Mouse (Mus musculus) myocyte (in vitro differentiated cells): Measurements from ENCODE around the gene Cyp4f37. TPM values are rescaled to one million over a fixed set of nuclear protein-coding genes. Genes with fewer than 3 reads are reported as not detected.

Experiments used
- H3K27me3 ChIP-seq: one replicate; pipeline ENCODE4 v1.6.1; 2011; ENCODE audit not compliant: control insufficient read depth, insufficient read depth, insufficient read length
- H3K36me3 ChIP-seq: one replicate; pipeline ENCODE4 v1.6.1; 2011; ENCODE audit not compliant: control insufficient read depth, insufficient read depth
- H3K4me2 ChIP-seq: one replicate; pipeline ENCODE4 v1.6.1; 2011; ENCODE audit warnings: low read depth, control low read depth
- H3K4me3 ChIP-seq: one replicate; pipeline ENCODE4 v1.5.1; 2011; ENCODE audit warnings: mild to moderate bottlenecking, control low read depth, moderate library complexity
- H3K79me2 ChIP-seq: one replicate; pipeline ENCODE4 v1.6.1; 2011; ENCODE audit not compliant: control insufficient read depth, insufficient read depth
- H3ac ChIP-seq: one replicate; pipeline ENCODE4 v1.6.1; 2011; ENCODE audit not compliant: control insufficient read depth, insufficient read length
- CEBPB ChIP-seq: IDR thresholded peaks from 2 replicates; pipeline ENCODE4 v1.6.1; 2011; ENCODE audit warnings: mild to moderate bottlenecking, moderate library complexity; ENCODE audit not compliant: poor library complexity, insufficient read depth, severe bottlenecking
- E2F4 ChIP-seq: IDR thresholded peaks from one replicate; pipeline ENCODE4 v1.6.1; 2011; ENCODE audit warnings: mild to moderate bottlenecking, control low read depth, moderate library complexity; ENCODE audit not compliant: insufficient read depth
- MAX ChIP-seq: IDR thresholded peaks from one replicate; pipeline ENCODE4 v1.6.1; 2011; ENCODE audit warnings: low read depth, mild to moderate bottlenecking, control low read depth
- MYOD1 ChIP-seq, 3 experiments: IDR thresholded peaks; one replicate each; pipeline ENCODE4 v1.6.1; 2011; ENCODE audit warnings: control low read depth in 2 of 3, low read depth in 2 of 3, mild to moderate bottlenecking in 2 of 3, moderate library complexity in 1 of 3; ENCODE audit not compliant: insufficient read length in 2 of 3, control insufficient read depth in 1 of 3
- MYOG ChIP-seq, 3 experiments: IDR thresholded peaks; one replicate each; pipeline ENCODE4 v1.6.1; 2011; ENCODE audit warnings: control low read depth in 2 of 3, low read depth in 2 of 3, mild to moderate bottlenecking in 2 of 3; ENCODE audit not compliant: insufficient read length in 2 of 3, control insufficient read depth in 1 of 3, insufficient read depth in 1 of 3
- POLR2A ChIP-seq: IDR thresholded peaks from one replicate; pipeline ENCODE4 v1.6.1; 2011; ENCODE audit warnings: low read depth, mild to moderate bottlenecking, control low read depth, moderate library complexity; ENCODE audit not compliant: insufficient read length
- POLR2AphosphoS2 ChIP-seq: IDR thresholded peaks from one replicate; pipeline ENCODE4 v1.6.1; 2011; ENCODE audit warnings: low read depth, control low read depth; ENCODE audit not compliant: insufficient read length
- REST ChIP-seq: IDR thresholded peaks from one replicate; pipeline ENCODE4 v1.6.1; 2011; ENCODE audit warnings: mild to moderate bottlenecking, control low read depth, moderate library complexity; ENCODE audit not compliant: insufficient read depth, insufficient read length
- SRF ChIP-seq: IDR thresholded peaks from one replicate; pipeline ENCODE4 v1.6.1; 2011; ENCODE audit warnings: low read depth; ENCODE audit not compliant: control insufficient read depth, insufficient read length
- TCF12 ChIP-seq: IDR thresholded peaks from one replicate; pipeline ENCODE4 v1.6.1; 2011; ENCODE audit warnings: mild to moderate bottlenecking, control low read depth; ENCODE audit not compliant: poor library complexity, insufficient read depth, severe bottlenecking
- TCF3 ChIP-seq: IDR thresholded peaks from one replicate; pipeline ENCODE4 v1.6.1; 2011; ENCODE audit warnings: low read depth, control low read depth; ENCODE audit not compliant: insufficient read length
- USF1 ChIP-seq: IDR thresholded peaks from one replicate; pipeline ENCODE4 v1.6.1; 2011; ENCODE audit warnings: low read depth, mild to moderate bottlenecking, control low read depth, moderate library complexity
- polyA plus RNA-seq: library from polyadenylated mRNA; unstranded; fragments of >200 nt; fragmentation: generic; extraction: Trizol; gene quantifications from one replicate; pipeline ENCODE4 v1.2.1, GENCODE M21; 2012; ENCODE audit warnings: missing spikeins

Cyp4f37 gene
- polyA plus RNA-seq, 1 experiment: not detected

DNA sequence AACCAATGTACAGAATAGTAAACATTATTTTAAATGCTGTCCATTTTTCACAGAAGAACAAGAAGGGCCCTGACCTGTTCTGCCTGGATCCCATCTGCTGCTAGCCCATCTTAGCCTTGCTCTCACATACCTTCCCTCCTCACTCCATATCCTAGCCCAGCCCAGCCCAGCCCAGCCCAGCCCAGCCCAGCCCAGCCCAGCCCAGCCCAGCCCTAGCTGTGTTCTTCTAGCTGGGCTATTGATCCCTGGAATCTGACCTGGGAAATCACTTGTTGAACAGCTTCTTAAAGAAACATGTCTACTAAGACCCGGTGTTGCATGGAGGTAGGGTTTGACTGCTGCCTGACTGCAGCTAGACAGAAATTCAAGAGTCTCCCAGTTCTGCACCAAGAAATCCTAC lies 37.1 kb downstream of the Cyp4f37 start:
- Histone ChIP-seq H3ac (no peak overlapping the region), H3K4me2 (no peak overlapping the region), H3K4me3 (no peak overlapping the region), H3K27me3 (no peaks in the 10 kb centered on the region), H3K79me2 (no peaks in the 10 kb centered on the region), H3K36me3 (no peaks in the 10 kb centered on the region)
- no peak for TF ChIP-seq E2F4
- TF ChIP-seq SRF: no peak
- no peak for TF ChIP-seq TCF3
- TF ChIP-seq POLR2AphosphoS2: no peak
- no peak for TF ChIP-seq USF1

DNA sequence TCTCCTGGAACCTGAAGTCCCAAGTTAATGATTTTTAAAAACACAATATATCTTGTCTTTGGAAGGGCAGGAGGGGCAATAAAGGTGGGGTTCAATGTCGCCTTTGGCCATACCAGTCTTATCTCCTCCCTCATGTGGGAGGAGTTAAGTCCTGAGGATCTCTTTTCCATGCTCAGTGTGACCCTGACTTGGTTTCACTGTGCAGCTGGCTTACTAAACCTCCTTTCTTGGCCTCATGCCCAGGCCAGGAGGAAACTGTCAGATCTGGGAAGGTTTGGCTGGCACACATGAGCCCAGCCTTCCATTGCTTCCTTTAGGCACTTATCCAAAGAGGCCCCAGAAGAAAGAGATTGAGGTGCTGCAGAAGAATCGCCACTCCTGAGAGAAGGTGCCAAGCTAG lies 37.6 kb downstream of the Cyp4f37 start, which contains the start of gene Cyp4f40:
TSS of gene Cyp4f40 (plus strand) at position 189 of the 400 bp plus-strand sequence.
- no peak for TF ChIP-seq MAX
- no peak for TF ChIP-seq USF1
- no peak for TF ChIP-seq POLR2A
- no peak for TF ChIP-seq SRF
- no peak for TF ChIP-seq REST
- TF ChIP-seq CEBPB: no peak
- TF ChIP-seq MYOD1 (IDR thresholded peaks at IDR 0.05; ENCODE audit: control insufficient read depth in 1 of 3, insufficient read length in 2 of 3, low read depth in 2 of 3): no peak
- TF ChIP-seq E2F4: no peak
- TF ChIP-seq TCF3: no peak
- no peak for TF ChIP-seq TCF12
- TF ChIP-seq POLR2AphosphoS2: no peak
- no peak for TF ChIP-seq MYOG (IDR thresholded peaks at IDR 0.05; ENCODE audit: control insufficient read depth in 1 of 3, insufficient read depth in 1 of 3, insufficient read length in 2 of 3, low read depth in 2 of 3)
- no peak within 1 kb of the TSS for H3K4me2 ChIP-seq
- no peaks in the 10 kb centered on the region for H3K27me3 ChIP-seq
- no peak within 1 kb of the TSS for H3K4me3 ChIP-seq
- H3ac ChIP-seq: no peak within 1 kb of the TSS
- no peaks in the 10 kb centered on the region for H3K36me3 ChIP-seq
- no peaks in the 10 kb centered on the region for H3K79me2 ChIP-seq

DNA sequence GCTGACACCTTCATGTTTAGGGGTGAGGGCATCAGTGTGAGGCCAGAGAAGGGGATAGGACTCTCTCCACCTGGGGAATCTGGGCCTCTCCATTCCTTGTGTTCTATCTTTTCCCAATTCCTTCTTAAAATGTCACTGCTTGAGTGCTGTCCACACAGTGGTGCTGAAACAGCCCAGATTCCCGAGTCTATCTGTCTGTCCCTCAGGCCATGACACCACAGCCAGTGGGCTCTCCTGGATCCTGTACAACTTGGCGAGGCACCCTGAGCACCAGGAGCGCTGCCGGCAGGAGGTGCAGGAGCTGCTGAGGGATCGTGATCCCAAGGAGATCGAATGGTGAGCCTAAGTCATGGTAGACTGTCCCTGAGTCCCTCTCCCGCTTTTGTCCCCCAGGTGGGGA lies 52.9 kb downstream of the Cyp4f37 start:
- TF ChIP-seq REST (peak; percentile 65), TCF3 (no peak)
- H3K27me3 ChIP-seq: no peaks in the 10 kb centered on the region
- H3K4me2 ChIP-seq: no peak overlapping the region
- no peaks in the 10 kb centered on the region for H3K79me2 ChIP-seq
- no peak overlapping the region for H3K4me3 ChIP-seq
- H3K36me3 ChIP-seq: no peaks in the 10 kb centered on the region
- H3ac ChIP-seq: no peak overlapping the region

DNA sequence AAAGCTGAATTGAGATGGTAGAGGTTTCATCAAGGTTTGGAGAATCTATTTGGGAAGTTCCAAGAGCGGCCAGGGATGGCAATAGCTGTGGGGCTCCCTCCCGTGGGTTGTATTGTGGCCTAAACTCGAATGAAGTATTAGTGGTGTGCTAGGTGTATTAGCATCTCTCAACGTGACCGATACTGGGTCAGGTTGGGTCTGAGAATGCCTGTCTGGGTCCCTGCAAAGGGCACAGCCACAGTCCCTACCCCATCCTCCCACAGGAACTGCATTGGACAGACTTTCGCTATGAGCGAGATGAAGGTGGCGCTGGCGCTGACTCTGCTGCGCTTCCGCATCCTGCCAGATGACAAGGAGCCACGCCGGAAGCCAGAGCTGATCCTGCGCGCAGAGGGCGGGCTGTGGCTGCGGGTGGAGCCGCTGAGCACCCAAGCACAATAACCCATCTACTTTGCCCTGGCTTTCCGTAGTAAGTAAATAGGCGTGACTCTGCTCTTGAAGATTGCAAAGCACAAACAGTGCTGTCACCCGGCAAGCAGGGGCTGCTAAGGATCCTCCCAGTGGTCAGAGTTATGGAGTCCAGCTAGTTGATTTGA lies 55.0 kb downstream of the Cyp4f37 start:
- Histone ChIP-seq H3K79me2 (no peaks in the 10 kb centered on the region), H3ac (no peak overlapping the region), H3K4me2 (no peak overlapping the region), H3K36me3 (no peaks in the 10 kb centered on the region), H3K4me3 (no peak overlapping the region), H3K27me3 (no peaks in the 10 kb centered on the region)
- TF ChIP-seq TCF12 (no peak), CEBPB (no peak), POLR2AphosphoS2 (no peak), REST (no peak), USF1 (no peak)

DNA sequence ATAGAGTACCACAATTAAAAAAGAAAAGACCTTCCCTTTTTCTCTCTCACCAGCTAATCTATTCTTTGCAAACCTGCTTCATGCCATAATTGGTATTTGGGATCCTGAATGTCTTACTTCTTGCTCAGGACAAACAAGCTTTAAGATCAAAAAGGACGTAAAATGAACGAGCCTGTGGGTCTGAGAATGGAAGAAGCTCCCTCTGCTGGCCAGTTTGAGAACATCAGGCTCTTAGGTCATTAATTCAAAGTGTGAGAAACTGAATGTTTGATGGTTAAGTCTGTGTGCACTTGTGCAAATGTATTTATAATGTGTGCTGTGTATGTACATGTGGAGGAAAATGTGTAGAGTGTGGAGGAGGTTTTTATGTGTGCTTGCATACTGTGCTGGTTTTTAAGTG lies 59.3 kb downstream of the Cyp4f37 start:
- no peak overlapping the region for H3ac ChIP-seq
- H3K4me3 ChIP-seq: no peak overlapping the region
- no peaks in the 10 kb centered on the region for H3K36me3 ChIP-seq
- no peak overlapping the region for H3K4me2 ChIP-seq
- TF ChIP-seq POLR2A (no peak), USF1 (no peak), E2F4 (no peak), MYOD1 (IDR thresholded peaks at IDR 0.05; ENCODE audit: control insufficient read depth in 1 of 3, insufficient read length in 2 of 3, low read depth in 2 of 3) (no peak), REST (no peak), TCF12 (no peak)
- no peaks in the 10 kb centered on the region for H3K27me3 ChIP-seq
- H3K79me2 ChIP-seq: no peaks in the 10 kb centered on the region
